Mouse (Mus musculus) bone marrow macrophage, adult 2 months (primary cell): ENCODE data around the gene 4931406P16Rik.

Experiments used
- CTCF ChIP-seq: IDR thresholded peaks from 2 replicates; pipeline ENCODE4 v1.5.1; 2012; ENCODE audit warnings: low read depth, mild to moderate bottlenecking, low read length, moderate library complexity
- POLR2A ChIP-seq: IDR thresholded peaks from 2 replicates; pipeline ENCODE4 v1.6.1; 2012; ENCODE audit warnings: mild to moderate bottlenecking, low read depth, low read length, borderline replicate concordance

- TF ChIP-seq CTCF: no peak
- TF ChIP-seq POLR2A: no peak
Measured at GRCm38 (mm10) chr7:34340841-34341240, 27.5 kb upstream of the 4931406P16Rik start.
